Mouse (Mus musculus) adrenal gland, postnatal 14 days (tissue): ENCODE data around the gene Dock10. TPM values are rescaled to one million over a fixed set of nuclear protein-coding genes. Genes with fewer than 3 reads are reported as not detected.
A peak's percentile ranks its signal among the peaks of the same experiment; 100 is the strongest.
"Not testable (repeated sequence)": the region's sequence is repeated elsewhere in the genome, so short reads cannot be mapped to it uniquely, and the experiment has no call there.

ENCODE experiments used
- DNase-seq: peaks from one replicate; pipeline ENCODE4 v3.0.0; 2021; ENCODE audit warnings: mixed read lengths
- long read RNA-seq, 2 experiments: library from polyadenylated mRNA; stranded (forward); transcript quantifications; one replicate each; pipeline ENCODE4 v2.0.0; 2021
- total RNA-seq: library from RNA; stranded (reverse); gene quantifications from 2 replicates; pipeline ENCODE4 v1.2.3, GENCODE M21; 2021

Dock10 gene
- total RNA-seq: 22.5 and 31.7 TPM in 2 replicates
- long read RNA-seq, experiment 1, partial matches to known transcripts: 3 of 3 reads
- long read RNA-seq, experiment 1, other reads (novel, unspliced or antisense): 0 of 3 reads
- long read RNA-seq, experiment 2, partial matches to known transcripts: 2 of 4 reads
- long read RNA-seq, experiment 2, other reads (novel, unspliced or antisense): 2 of 4 reads

DNA sequence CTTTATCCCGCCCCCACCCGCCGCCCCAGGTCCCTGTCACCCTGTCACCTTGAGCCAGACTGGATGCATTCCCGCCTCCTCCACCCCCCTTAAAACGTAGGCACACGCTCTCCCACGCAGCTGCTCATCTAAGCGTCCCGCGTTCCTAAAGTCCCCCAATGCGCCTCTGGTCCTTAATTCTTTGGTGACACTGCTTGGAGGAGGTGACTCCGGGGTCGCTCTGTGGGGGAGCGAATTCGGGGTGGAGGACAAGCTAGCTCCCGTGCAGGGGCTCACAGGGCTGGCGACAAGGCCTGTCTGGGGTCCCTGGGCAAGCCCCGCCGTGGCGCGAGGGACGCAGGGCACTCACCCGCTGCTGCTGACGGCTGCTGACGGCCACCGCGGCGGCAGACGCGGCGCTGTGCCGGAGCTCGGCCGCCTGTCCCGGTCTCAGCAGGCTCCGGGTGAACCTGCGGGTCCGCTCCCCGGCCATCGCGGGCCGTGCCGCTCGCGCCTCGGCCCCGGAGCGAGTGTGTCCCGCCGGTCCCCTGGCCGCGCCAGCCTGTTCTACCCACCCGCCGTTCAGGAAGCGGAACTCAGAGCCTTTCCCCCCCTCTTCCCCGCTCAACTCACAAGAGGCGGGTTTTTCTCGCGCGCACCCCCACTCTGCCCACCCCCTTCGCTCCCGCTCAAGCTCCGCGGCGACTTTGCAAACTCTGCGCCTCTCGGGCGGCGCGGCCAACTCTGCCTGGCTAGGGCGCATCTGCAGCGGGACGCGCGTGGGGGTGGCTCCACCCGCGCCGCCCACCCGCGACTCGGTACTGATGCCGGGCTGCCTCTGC lies at the start of gene Dock10:
TSS of gene Dock10 (minus strand) at position 551 of the 821 bp plus-strand sequence.
- DNase-seq: peak; percentile 58

DNA sequence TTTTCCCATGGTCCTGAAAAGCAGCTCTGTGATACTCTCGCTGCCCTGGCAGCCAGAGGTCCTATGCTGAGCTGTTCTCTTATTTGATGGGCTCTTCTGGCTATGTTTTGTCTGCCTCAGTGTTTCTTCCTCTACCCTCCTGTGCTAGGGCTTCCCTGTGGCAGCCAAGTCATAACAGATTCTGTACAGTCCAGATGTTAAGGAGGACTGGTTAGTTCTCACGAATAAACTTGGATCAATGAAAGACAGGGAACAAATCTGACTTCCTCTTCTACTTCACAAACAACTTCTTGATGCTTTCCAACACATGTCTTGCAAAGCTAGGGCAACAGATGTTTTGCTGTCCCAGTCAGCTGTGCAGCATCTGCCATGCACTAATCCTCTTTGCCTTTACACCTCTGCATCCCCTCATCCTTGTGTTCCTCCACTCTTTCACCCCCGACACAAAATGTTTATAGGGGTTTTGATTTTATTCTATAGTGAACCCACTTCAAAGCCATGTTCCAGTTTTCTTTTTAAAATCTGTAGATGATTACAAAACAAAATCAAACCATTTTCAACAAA lies 48.6 kb upstream of the Dock10 start:
- DNase-seq: no peak

DNA sequence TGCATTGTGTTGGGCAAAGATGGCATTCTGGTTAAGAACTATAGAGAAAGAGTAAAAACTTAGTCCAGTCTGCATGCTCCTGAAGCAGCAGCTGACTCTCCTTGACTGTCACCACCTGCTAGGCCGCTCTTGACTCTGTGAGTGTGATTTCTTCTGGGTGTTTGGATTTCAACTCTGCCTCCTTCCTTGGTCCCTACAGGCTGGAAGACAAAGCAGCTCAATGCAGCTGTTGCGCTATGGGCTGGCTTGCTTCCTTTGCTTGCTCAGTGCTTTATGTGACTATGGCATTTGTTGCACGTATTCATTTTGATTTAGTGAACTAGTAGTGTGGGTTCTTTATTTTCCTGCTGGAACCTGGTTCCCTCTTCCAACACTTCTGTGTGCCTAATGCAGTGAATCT lies 43.7 kb upstream of the Dock10 start:
- DNase-seq: no peak

DNA sequence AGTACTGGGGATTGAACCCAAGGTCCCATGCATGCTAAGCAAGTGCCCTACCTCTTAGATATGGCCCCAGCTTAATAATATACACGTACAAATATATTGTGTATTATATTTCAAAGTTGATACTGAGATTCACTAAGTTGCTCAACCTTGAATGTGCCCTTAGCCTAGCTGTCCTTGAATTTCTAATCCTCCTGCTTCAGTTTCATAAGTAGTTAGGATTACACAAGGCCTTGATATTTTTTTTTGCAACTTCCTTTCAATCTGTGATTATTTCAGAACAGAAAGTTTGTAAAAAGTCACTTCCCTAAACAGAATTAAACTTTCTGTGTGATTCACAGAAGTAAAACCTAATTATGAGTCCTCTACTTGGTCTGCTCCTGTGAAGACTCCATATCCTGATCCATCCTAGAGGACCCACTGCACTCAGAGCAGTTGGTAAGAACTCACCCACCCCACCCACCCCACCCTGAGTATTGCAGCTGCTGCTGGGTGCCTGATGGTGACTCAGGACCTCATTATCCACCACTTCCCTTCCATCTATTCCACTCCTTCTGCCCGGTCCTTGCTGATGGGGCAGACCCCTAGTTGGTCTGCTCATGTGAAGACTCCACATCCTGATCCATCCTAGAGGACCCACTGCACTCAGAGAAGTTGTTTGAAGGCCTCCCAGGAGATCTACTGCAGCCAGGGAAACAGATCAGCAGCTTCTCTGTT lies 26.9 kb upstream of the Dock10 start:
- no peak for DNase-seq

DNA sequence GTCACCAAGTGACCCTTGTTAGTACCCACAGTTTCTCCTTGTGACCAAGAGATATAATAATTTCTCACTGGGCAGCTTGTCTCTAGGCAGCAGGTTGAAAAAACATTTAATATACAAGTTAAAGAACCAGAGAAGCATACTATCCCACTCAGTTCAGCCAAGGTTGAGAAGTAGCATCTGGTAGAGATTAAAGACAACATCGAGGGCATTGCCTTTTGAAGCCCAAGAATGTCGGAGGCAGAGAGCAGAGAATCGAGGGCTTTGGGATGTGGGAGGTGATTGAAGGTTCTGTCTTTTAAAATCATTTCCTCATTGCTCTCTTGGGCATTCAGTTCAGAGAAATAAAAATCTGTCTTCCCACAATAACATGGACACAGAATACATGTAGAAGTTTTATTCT lies 25.8 kb upstream of the Dock10 start:
- no peak for DNase-seq

DNA sequence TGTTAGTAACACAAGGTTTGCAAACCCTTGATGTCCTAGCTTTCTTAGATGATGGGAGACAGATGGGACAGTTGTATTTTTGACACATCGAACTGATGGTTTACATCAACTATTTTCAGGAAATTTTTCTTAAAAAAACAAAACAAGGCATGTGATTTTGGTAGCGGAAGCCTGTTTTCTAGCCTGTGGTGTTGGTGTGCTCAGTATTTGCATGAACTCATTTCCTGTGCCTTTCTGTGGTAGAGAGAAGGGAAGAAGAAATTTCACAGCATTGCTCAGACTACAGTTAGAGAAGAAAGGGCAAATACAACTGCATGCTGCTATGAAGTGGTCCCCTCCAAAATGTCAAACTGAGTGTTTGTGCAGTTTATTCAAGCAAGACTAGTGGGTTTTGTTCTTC lies 7.2 kb upstream of the Dock10 start:
- DNase-seq: no peak

DNA sequence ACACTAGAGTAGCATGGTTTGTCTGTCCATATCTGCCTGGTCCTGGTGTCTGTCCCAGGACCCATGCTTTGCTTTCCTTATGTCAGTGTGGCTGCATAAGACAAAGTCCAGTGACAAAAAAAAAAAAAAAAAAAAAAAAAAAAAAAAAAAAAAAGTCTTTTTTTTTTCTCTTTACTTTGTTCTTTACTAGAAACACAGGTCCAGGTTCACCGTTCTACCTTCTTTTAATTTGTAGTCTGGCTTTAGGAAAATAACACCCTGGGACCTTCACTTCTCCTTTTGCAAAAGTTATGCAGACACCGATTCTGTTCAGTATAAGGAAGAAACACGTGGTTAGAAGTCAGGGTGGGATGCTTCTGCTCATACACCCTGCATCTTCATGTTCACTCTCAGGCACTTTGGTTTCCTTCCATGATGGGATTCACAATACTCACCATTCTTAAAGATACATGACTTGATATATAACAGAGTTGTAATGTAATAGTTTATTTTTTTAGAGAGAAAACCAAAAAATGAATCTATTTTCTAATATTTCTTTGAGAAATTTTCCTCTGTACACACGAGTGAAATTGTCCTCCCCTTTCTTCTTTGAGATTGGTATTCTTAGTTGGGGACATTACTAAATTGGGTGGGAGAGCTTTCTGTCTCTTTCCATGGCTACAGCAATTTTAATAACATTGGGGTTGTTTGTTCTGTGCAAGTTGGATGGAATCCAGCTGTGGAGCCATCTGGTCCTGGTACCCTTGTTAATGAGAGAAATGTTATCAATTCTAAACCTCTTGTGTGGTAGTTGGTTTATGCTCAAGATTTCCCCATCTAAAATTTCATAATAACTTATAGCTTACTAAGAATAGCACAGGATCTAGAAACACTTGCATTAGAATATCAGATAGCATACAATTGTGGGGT lies 5.0 kb upstream of the Dock10 start:
- DNase-seq: no peak

DNA sequence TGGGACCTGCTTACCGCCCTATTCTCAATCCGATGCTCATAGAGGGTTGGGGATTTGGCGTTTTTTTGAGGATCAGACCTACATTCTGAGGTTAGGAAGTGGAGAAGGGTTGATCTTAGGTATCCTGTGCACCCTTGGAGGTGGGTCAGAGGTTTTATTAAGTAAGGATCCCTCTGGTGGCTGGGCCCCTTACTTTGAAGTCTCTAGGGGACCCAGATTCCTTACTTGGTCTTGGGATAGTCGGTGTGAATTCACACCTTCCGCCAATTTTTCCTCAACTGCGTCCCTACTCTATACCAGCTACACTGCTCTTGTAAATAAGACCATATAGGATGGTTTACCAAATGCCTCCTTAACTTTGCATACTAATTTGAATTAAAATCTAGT lies 464 bp upstream of the Dock10 start:
- no peak for DNase-seq

DNA sequence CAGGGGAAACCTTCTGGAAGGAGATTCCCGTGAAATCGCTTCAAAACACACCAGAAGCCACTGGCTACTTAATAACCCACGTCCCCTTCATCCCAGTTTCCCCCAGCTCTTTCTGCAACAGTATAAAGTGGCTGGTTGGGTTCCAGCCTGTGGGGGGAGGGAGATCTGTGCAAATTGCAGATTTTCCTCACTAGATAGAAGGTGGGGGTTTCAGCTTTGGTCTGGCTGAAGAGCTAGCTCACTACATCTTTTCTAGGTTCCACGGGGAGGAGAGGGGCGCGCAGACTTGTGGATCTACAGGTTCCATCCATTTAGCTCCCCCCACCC lies 714 bp downstream of the Dock10 start:
- no peak for DNase-seq

DNA sequence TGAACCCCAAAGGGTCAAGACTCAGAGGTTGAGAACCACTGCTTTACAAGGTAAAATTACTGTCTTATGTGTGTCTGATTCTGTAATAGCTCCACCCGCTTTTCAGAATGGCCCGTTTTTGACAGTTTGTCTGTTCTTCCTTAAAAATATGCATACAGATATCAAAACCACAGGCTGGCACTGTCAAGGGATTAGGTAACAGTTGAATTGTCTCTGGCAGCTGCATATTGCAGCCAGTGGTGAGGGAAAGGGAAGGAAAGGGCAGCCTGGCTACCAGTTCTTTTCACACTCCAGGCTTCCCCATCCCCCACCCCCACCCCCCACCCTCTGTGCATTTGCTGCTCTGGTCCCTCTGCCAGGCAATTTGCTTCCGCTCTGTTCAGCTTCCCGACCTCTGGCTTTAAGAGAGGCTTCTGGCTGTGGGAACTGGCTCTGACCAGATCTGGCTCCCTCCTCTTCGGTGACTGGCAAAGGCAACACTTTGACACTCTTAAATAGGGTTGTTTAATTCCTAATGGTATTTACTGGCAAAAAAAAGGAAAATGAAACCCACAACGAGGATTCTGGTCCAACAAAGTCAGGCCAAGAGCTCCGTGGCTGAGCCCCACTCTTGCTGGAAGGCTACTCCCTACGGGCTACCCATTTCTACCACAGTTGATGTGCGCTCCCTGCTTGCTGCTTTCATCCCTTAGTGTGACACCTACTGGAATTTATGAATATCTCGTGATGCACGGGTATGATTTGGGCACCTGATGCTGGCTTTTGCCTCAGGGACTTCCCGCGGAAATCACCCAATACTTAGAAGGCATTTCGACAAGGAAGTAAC lies 1.3 kb downstream of the Dock10 start:
- DNase-seq: peak; percentile 34

DNA sequence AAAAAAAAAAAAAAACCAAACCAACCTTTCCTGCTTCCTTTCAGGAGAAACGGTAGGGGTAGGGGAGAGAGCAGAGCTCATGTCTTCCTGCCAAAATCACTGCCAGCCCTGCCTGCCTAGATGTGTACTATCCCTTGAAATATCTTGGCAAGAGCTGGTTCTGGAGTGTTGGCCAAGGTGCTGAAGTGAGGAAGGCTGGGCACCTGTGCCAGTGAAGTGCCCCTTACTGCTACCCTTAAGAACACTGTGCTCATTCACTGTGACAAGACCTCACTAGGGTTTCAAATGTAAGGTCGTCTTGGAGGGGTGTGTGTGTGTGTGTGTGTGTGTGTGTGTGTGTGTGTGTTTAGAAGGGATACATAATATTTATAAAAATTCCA lies 2.3 kb downstream of the Dock10 start:
- peak; percentile 44 for DNase-seq

DNA sequence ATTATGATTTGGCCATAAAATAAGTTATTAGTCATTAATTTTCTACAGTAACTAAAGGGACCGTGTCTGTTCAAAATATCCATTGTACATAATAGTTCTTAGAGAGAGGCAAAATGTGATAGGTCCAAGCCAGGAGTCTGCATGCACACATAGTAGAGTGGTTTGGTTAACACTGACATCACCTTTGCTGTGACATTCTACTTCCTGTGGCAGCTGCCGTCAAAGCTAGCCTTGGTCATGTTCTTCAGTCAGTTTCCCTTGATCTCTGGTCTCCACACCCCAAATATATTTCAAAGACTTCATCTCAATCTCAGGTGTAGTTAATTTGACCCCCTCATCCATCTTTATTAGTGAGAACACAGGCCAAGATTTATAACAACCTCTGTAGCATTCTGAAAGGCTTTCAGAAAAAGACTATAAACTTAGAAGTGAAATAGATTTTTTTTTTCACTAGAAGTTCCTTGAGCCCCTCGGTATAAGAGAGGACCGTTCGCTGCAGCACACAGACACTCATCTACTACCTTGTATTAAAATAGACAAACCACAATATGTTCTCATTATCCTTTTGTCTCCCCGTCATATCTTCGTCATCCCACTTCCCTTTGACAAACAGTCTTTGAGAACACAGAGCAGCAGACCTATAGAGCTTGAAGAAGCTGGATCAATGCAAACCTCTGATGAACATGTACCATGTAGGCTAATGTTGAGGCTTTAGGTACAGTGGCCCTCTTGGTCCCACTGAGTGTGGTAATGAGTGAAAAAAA lies 2.8 kb downstream of the Dock10 start:
- DNase-seq: no peak

DNA sequence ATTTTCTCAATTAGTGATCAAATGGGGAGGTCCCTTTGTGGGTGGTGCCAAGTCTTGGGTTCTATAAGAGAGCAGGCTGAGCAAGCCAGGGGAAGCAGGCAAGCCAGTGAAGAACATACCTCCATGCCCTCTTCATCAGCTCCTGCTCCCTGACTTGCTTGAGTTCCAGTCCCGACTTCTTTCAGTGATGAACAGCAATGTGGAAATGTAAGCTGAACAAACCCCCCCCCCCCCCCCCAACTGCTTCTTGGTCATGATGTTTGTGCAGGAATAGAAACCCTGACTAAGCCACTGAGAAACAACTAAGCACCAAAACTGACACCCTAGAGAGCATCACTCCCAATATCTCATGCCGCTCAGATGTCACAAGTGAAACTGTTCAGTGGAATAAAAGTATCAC lies 9.2 kb downstream of the Dock10 start:
- not testable (repeated sequence) for DNase-seq

DNA sequence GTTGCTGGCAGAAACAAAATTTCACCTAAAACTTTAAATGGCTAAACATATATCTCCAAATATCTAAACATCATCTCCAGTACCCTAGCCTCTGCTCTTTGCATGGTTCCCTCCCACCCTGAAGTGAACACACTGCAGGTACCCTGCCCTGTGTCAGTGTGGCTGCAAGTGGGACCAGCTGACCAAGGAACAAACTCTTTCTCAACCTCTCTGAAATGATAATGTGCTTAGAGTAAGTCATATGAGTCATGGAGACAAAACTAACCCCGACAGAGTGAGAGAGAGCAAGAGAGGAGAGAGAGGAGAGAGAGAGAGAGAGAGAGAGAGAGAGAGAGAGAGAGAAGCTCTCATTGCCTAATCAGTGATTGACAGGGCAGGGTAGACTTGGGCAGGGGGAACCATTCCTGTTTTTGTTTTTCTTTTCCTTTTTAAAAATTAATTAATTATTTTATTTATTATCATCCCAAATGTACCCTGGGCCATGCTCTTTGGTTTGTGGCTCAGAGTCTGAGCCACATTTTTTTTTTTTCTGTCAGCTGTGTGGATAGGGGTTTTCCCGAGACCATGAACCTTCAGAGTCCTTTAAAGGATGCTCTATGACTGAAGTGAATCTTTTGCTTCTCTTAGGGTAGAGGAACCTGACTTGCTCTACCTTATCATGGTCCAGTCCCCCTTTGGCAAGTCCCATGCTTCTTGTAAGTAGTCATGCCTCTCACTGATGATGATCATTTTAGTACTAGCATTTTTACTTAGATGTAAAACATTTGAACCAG lies 11.4 kb downstream of the Dock10 start:
- DNase-seq: no peak

DNA sequence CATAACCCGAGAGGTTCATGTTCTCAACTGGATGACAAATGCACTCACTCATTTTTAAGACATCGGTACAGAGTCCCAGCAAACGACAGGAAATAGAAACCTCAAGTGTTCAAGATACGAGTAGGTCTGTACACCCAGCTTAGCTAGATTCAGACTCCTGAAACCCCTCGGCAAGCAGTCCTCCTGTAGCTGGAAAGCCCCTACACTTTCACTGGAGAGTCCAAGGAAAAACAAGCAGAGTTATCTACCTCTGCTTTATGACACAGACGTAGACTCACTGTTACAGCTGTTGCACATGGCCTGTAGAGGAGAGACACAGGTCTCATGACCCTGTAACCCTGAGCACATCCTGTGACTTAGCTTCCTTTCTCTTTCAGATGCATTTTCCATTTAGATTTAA lies 12.1 kb downstream of the Dock10 start:
- no peak for DNase-seq

DNA sequence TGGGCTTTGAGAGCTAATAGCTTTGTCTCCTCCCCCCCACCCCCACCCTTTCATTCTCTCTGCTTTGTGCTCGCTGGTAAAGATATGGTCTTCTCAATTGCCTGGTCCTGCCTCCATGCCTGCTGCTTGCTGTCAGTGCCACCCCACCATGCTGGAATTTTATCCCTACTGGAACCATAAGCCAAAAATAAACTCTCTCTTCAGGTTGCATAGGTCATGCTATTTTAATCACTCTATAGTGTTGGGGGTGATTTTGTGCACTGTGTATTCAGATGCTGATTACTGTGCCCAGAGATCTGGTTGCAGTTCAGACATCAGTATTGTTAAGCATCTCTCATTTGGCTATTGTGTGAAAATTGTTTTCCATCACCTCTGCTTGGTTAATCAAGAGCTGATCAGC lies 18.9 kb downstream of the Dock10 start:
- no peak for DNase-seq

DNA sequence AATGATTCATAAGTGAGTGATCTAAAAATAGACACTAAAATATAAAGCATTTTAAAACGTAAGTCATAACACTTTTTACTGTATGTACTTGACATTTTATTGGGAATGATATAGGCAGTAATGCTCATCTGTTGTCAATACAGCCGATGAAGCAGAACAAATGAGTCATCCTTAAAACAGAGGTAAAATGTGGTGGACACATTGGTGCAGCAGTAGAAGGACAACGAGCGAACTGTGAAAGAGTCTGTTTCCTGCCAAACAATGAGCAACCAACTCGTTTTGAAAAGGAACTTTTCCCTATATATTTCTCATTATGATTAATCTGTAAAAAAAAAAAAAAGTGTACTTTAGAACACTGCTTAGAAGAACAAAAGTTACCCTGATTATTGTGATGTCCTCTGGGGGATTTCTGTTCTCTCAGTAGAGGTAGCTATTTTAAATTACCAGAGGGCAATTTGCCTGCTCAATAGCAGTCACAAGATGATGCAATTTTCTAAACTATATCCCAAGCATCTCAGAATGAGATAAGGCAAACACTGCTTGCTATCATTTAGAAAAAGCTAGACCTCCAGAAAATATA lies 20.4 kb downstream of the Dock10 start:
- DNase-seq: no peak

DNA sequence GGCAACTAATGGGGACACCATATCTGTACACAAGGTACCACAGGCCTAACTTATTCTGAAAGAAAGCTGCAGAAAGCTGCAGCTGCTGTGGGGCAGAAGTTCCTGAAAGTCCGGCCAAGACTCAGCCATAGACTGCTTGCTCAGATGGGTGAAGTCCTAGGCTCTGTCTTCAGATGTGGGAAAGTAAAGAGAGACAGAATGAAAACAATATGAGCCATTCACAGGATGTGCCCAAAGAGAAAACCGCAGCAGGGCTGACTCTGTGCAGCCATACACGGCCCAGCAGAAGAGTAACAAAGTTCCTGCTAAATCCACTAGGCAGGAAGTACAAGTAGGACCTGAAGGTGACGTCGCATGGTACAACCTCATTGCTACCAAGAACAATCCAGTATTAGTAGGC lies 27.7 kb downstream of the Dock10 start:
- DNase-seq: no peak

DNA sequence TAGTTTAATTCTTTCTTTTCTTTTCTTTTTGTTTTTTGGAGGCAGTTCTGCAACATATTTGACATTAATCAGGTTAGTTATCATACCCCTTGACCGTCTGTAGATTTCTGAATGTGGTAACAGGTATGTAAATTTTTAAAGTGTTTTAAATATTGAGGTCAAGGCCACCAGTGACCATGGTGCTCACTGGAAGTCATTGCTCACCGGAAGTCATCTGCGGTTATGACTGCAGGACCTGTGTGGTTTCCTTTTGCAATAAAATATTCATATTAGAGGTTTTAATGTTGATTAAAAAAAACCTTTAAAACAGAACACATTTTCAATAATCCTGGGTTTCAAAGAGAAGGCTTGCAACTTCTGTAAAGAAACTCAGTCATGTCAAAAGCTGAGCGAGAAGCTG lies 28.2 kb downstream of the Dock10 start:
- no peak for DNase-seq
